Mouse (Mus musculus) kidney, postnatal 4 days (tissue): ENCODE data around the gene Wdr62.
"Not testable (repeated sequence)": the region's sequence is repeated elsewhere in the genome, so short reads cannot be mapped to it uniquely, and the experiment has no call there.

Experiments used
- DNase-seq, 2 experiments: peaks; one replicate each; pipeline ENCODE4 v3.0.0; 2021; ENCODE audit warnings: mixed read lengths in 2 of 2

Wdr62 gene

GRCm38 (mm10) chr7:30202895-30203690 lies 77.1 kb downstream of the Wdr62 start:
- no peak for DNase-seq

GRCm38 (mm10) chr7:30200661-30201060 lies 79.6 kb downstream of the Wdr62 start:
- DNase-seq: not testable (repeated sequence)

- DNase-seq: no peak
Measured at GRCm38 (mm10) chr7:30200200-30200599, 80.0 kb downstream of the Wdr62 start.

- no peak for DNase-seq
Measured at GRCm38 (mm10) chr7:30199498-30200139, 80.6 kb downstream of the Wdr62 start.

GRCm38 (mm10) chr7:30198481-30198971 lies 81.7 kb downstream of the Wdr62 start, which contains the start of gene Capns1:
TSS of gene Capns1 (minus strand) at chr7:30198811.
- peak; percentile 54 to 70 for DNase-seq

GRCm38 (mm10) chr7:30197592-30198129 lies 82.6 kb downstream of the Wdr62 start:
- DNase-seq: peak in 1 of 2 experiments; percentile 14

- DNase-seq: no peak
Measured at GRCm38 (mm10) chr7:30196171-30196570, 84.0 kb downstream of the Wdr62 start.

GRCm38 (mm10) chr7:30195461-30195860 lies 84.8 kb downstream of the Wdr62 start:
- no peak for DNase-seq

- peak; percentile 98 for DNase-seq
Measured at GRCm38 (mm10) chr7:30194884-30195283, 85.3 kb downstream of the Wdr62 start.

GRCm38 (mm10) chr7:30194101-30194831 lies 86.0 kb downstream of the Wdr62 start:
- peak; percentile 64 to 72 for DNase-seq

GRCm38 (mm10) chr7:30193581-30194100 lies 86.6 kb downstream of the Wdr62 start:
- DNase-seq: peak; percentile 85 to 90

- DNase-seq: peak; percentile 31 to 53
Measured at GRCm38 (mm10) chr7:30193013-30193412, 87.2 kb downstream of the Wdr62 start.

- DNase-seq: no peak
Measured at GRCm38 (mm10) chr7:30192088-30192487, 88.1 kb downstream of the Wdr62 start.
